Mouse (Mus musculus): Measurements from ENCODE around the gene Tmem237. TPM values are rescaled to one million over a fixed set of nuclear protein-coding genes. Genes with fewer than 3 reads are reported as not detected.

The Tmem237 gene
- 40.1 and 46.5 TPM in 2 replicates for polyA plus RNA-seq (2016; fragmentation: Nextera tagmentation; extraction: Ambion mirVana)

GRCm38 (mm10) chr1:59119720-59120457 lies at the start of gene Tmem237:
Gene Tmem237, minus strand, starts transcription at chr1:59120408.
- Histone ChIP-seq H3K4me3 (peak within 1 kb of the TSS; percentile 86), H3K36me3 (peaks cover 20% of the 10 kb centered on the region; the same call in 1 of the 2 replicates), H3K27me3 (ENCODE audit: insufficient read depth, poor library complexity, severe bottlenecking) (no peaks in the 10 kb centered on the region), H3K9me3 (no peaks in the 10 kb centered on the region), H3K4me1 (replicated peaks) (peaks cover 21% of the 10 kb centered on the region), H3K27ac (peak within 1 kb of the TSS; percentile 97)
- DNase-seq (ENCODE audit: low spot score), result peak; percentile 96
- under 1% methylated on average over 74 of the region's 74 CpGs for WGBS

- no peaks in the 10 kb centered on the region for H3K9me3 ChIP-seq
- no peaks in the 10 kb centered on the region for H3K4me1 ChIP-seq (replicated peaks)
- no peaks in the 10 kb centered on the region for H3K27me3 ChIP-seq (ENCODE audit: insufficient read depth, poor library complexity, severe bottlenecking)
- no peak overlapping the region for H3K4me3 ChIP-seq
- DNase-seq (ENCODE audit: low spot score), result no peak
- WGBS, result 92% methylated on average over 6 of the region's 6 CpGs
- H3K36me3 ChIP-seq, result peaks cover 63% of the 10 kb centered on the region
- no peak overlapping the region for H3K27ac ChIP-seq
These were observed 49.4 kb upstream of the Tmem237 start for GRCm38 (mm10) chr1:59169586-59169985.

GRCm38 (mm10) chr1:59168556-59168955 lies 48.3 kb upstream of the Tmem237 start:
- Histone ChIP-seq H3K27ac (no peak overlapping the region), H3K36me3 (peaks cover 74% of the 10 kb centered on the region), H3K4me3 (no peak overlapping the region), H3K4me1 (replicated peaks) (no peaks in the 10 kb centered on the region), H3K27me3 (ENCODE audit: insufficient read depth, poor library complexity, severe bottlenecking) (no peaks in the 10 kb centered on the region), H3K9me3 (no peaks in the 10 kb centered on the region)
- WGBS, result 84% methylated on average over 2 of the region's 2 CpGs
- DNase-seq (ENCODE audit: low spot score), result no peak

GRCm38 (mm10) chr1:59167654-59168425 lies 47.6 kb upstream of the Tmem237 start:
- 92% methylated on average over 4 of the region's 4 CpGs for WGBS
- H3K4me1 ChIP-seq (replicated peaks), result 0 out of 2 replicates have a peak, but pooled peaks cover 4% of the 10 kb centered on the region
- no peaks in the 10 kb centered on the region for H3K9me3 ChIP-seq
- no peak overlapping the region for H3K4me3 ChIP-seq
- no peak for DNase-seq (ENCODE audit: low spot score)
- peaks cover 74% of the 10 kb centered on the region for H3K36me3 ChIP-seq
- no peaks in the 10 kb centered on the region for H3K27me3 ChIP-seq (ENCODE audit: insufficient read depth, poor library complexity, severe bottlenecking)
- no peak overlapping the region for H3K27ac ChIP-seq

- Histone ChIP-seq H3K9me3 (no peaks in the 10 kb centered on the region), H3K36me3 (peaks cover 67% of the 10 kb centered on the region), H3K27me3 (ENCODE audit: insufficient read depth, poor library complexity, severe bottlenecking) (no peaks in the 10 kb centered on the region), H3K27ac (no peak overlapping the region), H3K4me1 (replicated peaks) (0 out of 2 replicates have a peak, but pooled peaks cover 7% of the 10 kb centered on the region), H3K4me3 (no peak overlapping the region)
- DNase-seq (ENCODE audit: low spot score), result no peak
- 95% methylated on average over 9 of the region's 9 CpGs for WGBS
These were observed 46.2 kb upstream of the Tmem237 start for GRCm38 (mm10) chr1:59166232-59166905.

- Histone ChIP-seq H3K4me3 (no peak overlapping the region), H3K27me3 (ENCODE audit: insufficient read depth, poor library complexity, severe bottlenecking) (no peaks in the 10 kb centered on the region), H3K4me1 (replicated peaks) (0 out of 2 replicates have a peak, but pooled peaks cover 7% of the 10 kb centered on the region), H3K9me3 (no peaks in the 10 kb centered on the region), H3K36me3 (peaks cover 52% of the 10 kb centered on the region), H3K27ac (no peak overlapping the region)
- 54% methylated on average over 5 of the region's 5 CpGs for WGBS
- DNase-seq (ENCODE audit: low spot score), result no peak
These were observed 43.7 kb upstream of the Tmem237 start for GRCm38 (mm10) chr1:59163918-59164317.

GRCm38 (mm10) chr1:59163030-59163461 lies 42.8 kb upstream of the Tmem237 start, which contains the start of gene Mpp4:
Gene Mpp4, minus strand, starts transcription at chr1:59163389.
- WGBS, result 48% methylated on average over 12 of the region's 12 CpGs
- H3K27me3 ChIP-seq (ENCODE audit: insufficient read depth, poor library complexity, severe bottlenecking), result no peaks in the 10 kb centered on the region
- 0 out of 2 replicates have a peak, but pooled peaks cover 7% of the 10 kb centered on the region for H3K4me1 ChIP-seq (replicated peaks)
- no peaks in the 10 kb centered on the region for H3K9me3 ChIP-seq
- no peak within 1 kb of the TSS for H3K4me3 ChIP-seq
- peaks cover 50% of the 10 kb centered on the region for H3K36me3 ChIP-seq
- no peak within 1 kb of the TSS for H3K27ac ChIP-seq
- DNase-seq (ENCODE audit: low spot score), result no peak

GRCm38 (mm10) chr1:59162309-59163024 lies 42.3 kb upstream of the Tmem237 start:
- WGBS, result 42% methylated on average over 8 of the region's 8 CpGs
- Histone ChIP-seq H3K27me3 (ENCODE audit: insufficient read depth, poor library complexity, severe bottlenecking) (no peaks in the 10 kb centered on the region), H3K4me3 (no peak overlapping the region), H3K9me3 (no peaks in the 10 kb centered on the region), H3K4me1 (replicated peaks) (0 out of 2 replicates have a peak, but pooled peaks cover 7% of the 10 kb centered on the region), H3K36me3 (peaks cover 44% of the 10 kb centered on the region), H3K27ac (no peak overlapping the region)
- no peak for DNase-seq (ENCODE audit: low spot score)

GRCm38 (mm10) chr1:59161396-59161795 lies 41.2 kb upstream of the Tmem237 start:
- Histone ChIP-seq H3K27me3 (ENCODE audit: insufficient read depth, poor library complexity, severe bottlenecking) (no peaks in the 10 kb centered on the region), H3K27ac (no peak overlapping the region), H3K4me1 (replicated peaks) (0 out of 2 replicates have a peak, but pooled peaks cover 7% of the 10 kb centered on the region), H3K9me3 (no peaks in the 10 kb centered on the region), H3K4me3 (no peak overlapping the region), H3K36me3 (peaks cover 34% of the 10 kb centered on the region)
- 77% methylated on average over 6 of the region's 6 CpGs for WGBS
- no peak for DNase-seq (ENCODE audit: low spot score)

GRCm38 (mm10) chr1:59160871-59161270 lies 40.7 kb upstream of the Tmem237 start:
- Histone ChIP-seq H3K4me3 (no peak overlapping the region), H3K27me3 (ENCODE audit: insufficient read depth, poor library complexity, severe bottlenecking) (no peaks in the 10 kb centered on the region), H3K36me3 (peaks cover 28% of the 10 kb centered on the region), H3K9me3 (no peaks in the 10 kb centered on the region), H3K4me1 (replicated peaks) (0 out of 2 replicates have a peak, but pooled peaks cover 7% of the 10 kb centered on the region), H3K27ac (no peak overlapping the region)
- DNase-seq (ENCODE audit: low spot score), result no peak
- 87% methylated on average over 6 of the region's 6 CpGs for WGBS

GRCm38 (mm10) chr1:59159136-59159535 lies 38.9 kb upstream of the Tmem237 start:
- H3K27me3 ChIP-seq (ENCODE audit: insufficient read depth, poor library complexity, severe bottlenecking), result no peaks in the 10 kb centered on the region
- 86% methylated on average over 3 of the region's 3 CpGs for WGBS
- H3K27ac ChIP-seq, result no peak overlapping the region
- no peak overlapping the region for H3K4me3 ChIP-seq
- DNase-seq (ENCODE audit: low spot score), result no peak
- no peaks in the 10 kb centered on the region for H3K9me3 ChIP-seq
- H3K36me3 ChIP-seq, result peaks cover 17% of the 10 kb centered on the region
- 0 out of 2 replicates have a peak, but pooled peaks cover 7% of the 10 kb centered on the region for H3K4me1 ChIP-seq (replicated peaks)

GRCm38 (mm10) chr1:59158498-59158897 lies 38.3 kb upstream of the Tmem237 start:
- 0 out of 2 replicates have a peak, but pooled peaks cover 7% of the 10 kb centered on the region for H3K4me1 ChIP-seq (replicated peaks)
- H3K4me3 ChIP-seq, result no peak overlapping the region
- DNase-seq (ENCODE audit: low spot score), result no peak
- no peaks in the 10 kb centered on the region for H3K27me3 ChIP-seq (ENCODE audit: insufficient read depth, poor library complexity, severe bottlenecking)
- 80% methylated on average over 7 of the region's 7 CpGs for WGBS
- H3K36me3 ChIP-seq, result peaks cover 10% of the 10 kb centered on the region
- no peak overlapping the region for H3K27ac ChIP-seq
- H3K9me3 ChIP-seq, result no peaks in the 10 kb centered on the region
